Mouse (Mus musculus) cortical plate, adult 2 months (tissue): ENCODE results near the gene Rabac1. TPM values are rescaled to one million over a fixed set of nuclear protein-coding genes. Genes with fewer than 3 reads are reported as not detected.
A peak's percentile ranks its signal among the peaks of the same experiment; 100 is the strongest.

Experiments
- H3K27ac ChIP-seq: fragments of 200-500 bp; 2 replicates; pipeline ENCODE4 v1.5.1; 2012; ENCODE audit warnings: low read length, control low read depth, inconsistent platforms; ENCODE audit not compliant: insufficient read depth
- H3K4me1 ChIP-seq: fragments of 200-500 bp; 2 replicates; pipeline ENCODE4 v1.6.1; 2011; ENCODE audit warnings: low read length; ENCODE audit not compliant: control insufficient read depth, insufficient read depth
- H3K4me3 ChIP-seq: fragments of 200-500 bp; 2 replicates; pipeline ENCODE4 v1.5.1; 2011; ENCODE audit warnings: mild to moderate bottlenecking, low read length, control low read depth; ENCODE audit not compliant: insufficient read depth
- CTCF ChIP-seq: fragments of 200-500 bp; IDR thresholded peaks from 2 replicates; pipeline ENCODE4 v1.5.1; 2011; ENCODE audit warnings: mild to moderate bottlenecking, control low read depth, low read length; ENCODE audit not compliant: insufficient read depth; ENCODE audit errors: extremely low read depth
- POLR2A ChIP-seq: fragments of 200-500 bp; IDR thresholded peaks from 2 replicates; pipeline ENCODE4 v1.6.1; 2011; ENCODE audit warnings: mild to moderate bottlenecking, low read length, control low read depth; ENCODE audit not compliant: insufficient read depth; ENCODE audit errors: extremely low read depth
- polyA plus RNA-seq: library from polyadenylated mRNA; depleted of rRNA; stranded (reverse); fragments of >200 nt; gene quantifications from 2 replicates; pipeline ENCODE4 v1.2.3, GENCODE M21; 2012

Rabac1 gene
- polyA plus RNA-seq, 1 experiment = 421 TPM

GRCm38 (mm10) chr7:24984307-24984706 is 11.8 kb upstream of the Rabac1 start:
- Histone ChIP-seq H3K4me1 (no peaks in the 10 kb centered on the region), H3K27ac (no peak overlapping the region), H3K4me3 (no peak overlapping the region)
- TF ChIP-seq POLR2A (no peak), CTCF (0 out of 2 replicates have a peak, but pooled peaks have one; percentile 10)

GRCm38 (mm10) chr7:24983396-24983795 is 10.8 kb upstream of the Rabac1 start:
- TF ChIP-seq POLR2A (no peak), CTCF (no peak)
- no peaks in the 10 kb centered on the region; the same call in 1 of the 2 replicates for H3K4me1 ChIP-seq

GRCm38 (mm10) chr7:24980439-24980838 is 7.9 kb upstream of the Rabac1 start:
- Histone ChIP-seq H3K4me3 (no peak overlapping the region), H3K27ac (0 out of 2 replicates have a peak overlapping the region, but pooled peaks have one; percentile 8), H3K4me1 (no peaks in the 10 kb centered on the region; the same call in 1 of the 2 replicates)
- TF ChIP-seq POLR2A (0 out of 2 replicates have a peak, but pooled peaks have one; percentile 5), CTCF (no peak)

More at GRCm38 (mm10) chr7:24983396-24983795, 10.8 kb upstream of the Rabac1 start:
- Histone ChIP-seq H3K4me3 (no peak overlapping the region), H3K27ac (no peak overlapping the region)

- Histone ChIP-seq H3K4me3 (no peak overlapping the region), H3K4me1 (no peaks in the 10 kb centered on the region; the same call in 1 of the 2 replicates), H3K27ac (no peak overlapping the region)
- TF ChIP-seq CTCF (no peak), POLR2A (no peak)
Measured at GRCm38 (mm10) chr7:24978781-24979180, 6.2 kb upstream of the Rabac1 start.

- peaks cover under 1% of the 10 kb centered on the region; the same call in 1 of the 2 replicates for H3K4me1 ChIP-seq
- no peak overlapping the region for H3K27ac ChIP-seq
- no peak overlapping the region for H3K4me3 ChIP-seq
- peak; percentile 60; the same call in 1 of the 2 replicates for TF ChIP-seq CTCF
- no peak for TF ChIP-seq POLR2A
Measured at GRCm38 (mm10) chr7:24974893-24975595, 2.5 kb upstream of the Rabac1 start.

GRCm38 (mm10) chr7:24973902-24974301 is 1.3 kb upstream of the Rabac1 start:
- Histone ChIP-seq H3K27ac (no peak overlapping the region), H3K4me3 (no peak overlapping the region), H3K4me1 (peaks cover 2% of the 10 kb centered on the region; the same call in 1 of the 2 replicates)
- no peak for TF ChIP-seq CTCF
- no peak for TF ChIP-seq POLR2A

GRCm38 (mm10) chr7:24973208-24973607 is 654 bp upstream of the Rabac1 start:
- TF ChIP-seq POLR2A = no peak
- no peak for TF ChIP-seq CTCF
- Histone ChIP-seq H3K4me1 (peaks cover 2% of the 10 kb centered on the region; the same call in 1 of the 2 replicates), H3K27ac (no peak overlapping the region), H3K4me3 (no peak overlapping the region)

GRCm38 (mm10) chr7:24971261-24971971 is 1.1 kb downstream of the Rabac1 start:
- Histone ChIP-seq H3K4me1 (peaks cover 2% of the 10 kb centered on the region; the same call in 1 of the 2 replicates), H3K4me3 (peak overlapping the region; percentile 92), H3K27ac (no peak overlapping the region)
- TF ChIP-seq POLR2A = no peak
- peak; percentile 60 for TF ChIP-seq CTCF

GRCm38 (mm10) chr7:24970341-24970740 is 2.2 kb downstream of the Rabac1 start:
- TF ChIP-seq POLR2A = no peak
- TF ChIP-seq CTCF = no peak
- H3K4me1 ChIP-seq = peaks cover 2% of the 10 kb centered on the region; the same call in 1 of the 2 replicates
- no peak overlapping the region for H3K27ac ChIP-seq
- H3K4me3 ChIP-seq = no peak overlapping the region

- H3K27ac ChIP-seq = no peak overlapping the region
- H3K4me1 ChIP-seq = peaks cover 2% of the 10 kb centered on the region; the same call in 1 of the 2 replicates
- H3K4me3 ChIP-seq = no peak overlapping the region
- no peak for TF ChIP-seq CTCF
Measured at GRCm38 (mm10) chr7:24969805-24970204, 2.7 kb downstream of the Rabac1 start.
